Mouse (Mus musculus) kidney, embryonic 16.5 days (tissue): ENCODE measurements around the gene I0C0044D17Rik. TPM values are rescaled to one million over a fixed set of nuclear protein-coding genes. Genes with fewer than 3 reads are reported as not detected.

Experiments used
- ATAC-seq: fragments of 200-750 bp; cut with Nextera tagmentation; 2 replicates; pipeline ENCODE4 v1.8.0; 2017; ENCODE audit warnings: moderate TSS enrichment; ENCODE audit not compliant: low FRiP score, low TSS enrichment
- H3K27ac ChIP-seq: fragments of 300-500 bp; sonication (generic); 2 replicates; pipeline ENCODE4 v1.5.1; 2014; ENCODE audit warnings: low read length
- H3K27me3 ChIP-seq: fragments of 300-500 bp; sonication (generic); 2 replicates; pipeline ENCODE4 v1.6.1; 2014; ENCODE audit warnings: low read length, control low read depth, mixed read lengths; ENCODE audit not compliant: insufficient read depth
- H3K36me3 ChIP-seq: fragments of 300-500 bp; sonication (generic); 2 replicates; pipeline ENCODE4 v1.6.1; 2014; ENCODE audit warnings: low read length, control low read depth, mixed read lengths; ENCODE audit not compliant: insufficient read depth
- H3K4me1 ChIP-seq: fragments of 300-500 bp; sonication (generic); 2 replicates; pipeline ENCODE4 v1.6.1; 2014; ENCODE audit warnings: low read length, control low read depth, mixed read lengths; ENCODE audit not compliant: insufficient read depth
- H3K4me2 ChIP-seq: fragments of 300-500 bp; sonication (generic); replicated peaks from 2 replicates; pipeline ENCODE4 v1.6.1; 2014; ENCODE audit warnings: low read depth, low read length
- H3K4me3 ChIP-seq: fragments of 300-500 bp; sonication (generic); 2 replicates; pipeline ENCODE4 v1.5.1; 2014; ENCODE audit warnings: mild to moderate bottlenecking, low read length
- H3K9ac ChIP-seq: fragments of 300-500 bp; sonication (generic); replicated peaks from 2 replicates; pipeline ENCODE4 v1.6.1; 2014; ENCODE audit warnings: low read length
- H3K9me3 ChIP-seq: fragments of 300-500 bp; sonication (generic); 2 replicates; pipeline ENCODE4 v1.6.1; 2016; ENCODE audit warnings: low read length, control low read depth
- WGBS: fragments of 180-500 bp; shearing (Covaris S2); extraction: QIAGEN DNeasy Blood & Tissue Kit; methylation state at CpG from one replicate; pipeline ENCODE4 v1.1.7; 2014; 5-methylcytosine and 5-hydroxymethylcytosine counted together
- polyA plus RNA-seq: library from polyadenylated mRNA; unstranded; fragments of >200 nt; fragmentation: Nextera tagmentation; extraction: Ambion mirVana; gene quantifications from 2 replicates; pipeline ENCODE4 v1.2.1, GENCODE M21; 2015

Gene I0C0044D17Rik
- polyA plus RNA-seq, 1 experiment from 2014 or later: not detected

DNA sequence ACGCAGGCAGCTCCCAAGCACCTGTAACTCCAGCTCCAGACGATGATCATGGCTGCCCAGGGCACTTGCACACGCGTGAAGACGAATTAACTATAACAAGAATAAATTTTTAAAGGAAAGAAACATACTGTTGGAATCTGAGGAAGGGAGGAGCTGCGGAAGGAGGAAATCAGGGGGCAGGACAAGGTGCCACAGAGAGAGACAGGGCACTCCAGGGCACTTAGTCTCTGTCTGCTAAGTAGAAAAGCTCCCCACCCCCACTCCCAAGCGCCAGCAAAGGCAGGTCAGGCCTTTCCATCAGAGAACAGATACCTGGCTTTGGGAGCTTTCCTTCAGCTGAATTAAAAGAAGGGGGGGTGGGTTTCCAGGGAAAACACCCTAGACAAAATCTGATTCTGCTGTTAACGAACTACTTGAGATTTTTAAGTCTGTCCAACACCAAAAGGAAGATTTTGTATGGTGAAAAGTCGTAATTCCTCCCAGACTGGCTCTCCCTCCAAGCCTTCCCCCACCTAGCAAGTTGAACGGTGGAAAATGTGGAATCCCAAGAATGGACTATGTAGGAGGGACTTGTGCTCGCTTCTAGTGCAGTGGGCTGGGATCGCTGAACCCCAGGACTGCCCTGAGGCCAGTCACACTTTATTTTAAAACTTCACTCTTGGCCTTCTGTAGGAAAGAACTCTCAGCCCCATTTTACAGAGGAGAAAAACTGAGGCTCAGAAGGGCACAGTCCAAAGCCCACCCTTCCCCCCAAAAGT lies 18.2 kb downstream of the I0C0044D17Rik start:
- 47% methylated on average over 12 of the region's 12 CpGs for WGBS
- Histone ChIP-seq H3K4me1 (peaks cover 36% of the 10 kb centered on the region), H3K9me3 (no peaks in the 10 kb centered on the region), H3K27ac (peak overlapping the region; percentile 34; the same call in 1 of the 2 replicates), H3K9ac (no peak overlapping the region), H3K27me3 (no peaks in the 10 kb centered on the region), H3K36me3 (no peaks in the 10 kb centered on the region), H3K4me2 (no peak overlapping the region), H3K4me3 (no peak overlapping the region)
- ATAC-seq: peak; percentile 37; the same call in 1 of the 2 replicates

DNA sequence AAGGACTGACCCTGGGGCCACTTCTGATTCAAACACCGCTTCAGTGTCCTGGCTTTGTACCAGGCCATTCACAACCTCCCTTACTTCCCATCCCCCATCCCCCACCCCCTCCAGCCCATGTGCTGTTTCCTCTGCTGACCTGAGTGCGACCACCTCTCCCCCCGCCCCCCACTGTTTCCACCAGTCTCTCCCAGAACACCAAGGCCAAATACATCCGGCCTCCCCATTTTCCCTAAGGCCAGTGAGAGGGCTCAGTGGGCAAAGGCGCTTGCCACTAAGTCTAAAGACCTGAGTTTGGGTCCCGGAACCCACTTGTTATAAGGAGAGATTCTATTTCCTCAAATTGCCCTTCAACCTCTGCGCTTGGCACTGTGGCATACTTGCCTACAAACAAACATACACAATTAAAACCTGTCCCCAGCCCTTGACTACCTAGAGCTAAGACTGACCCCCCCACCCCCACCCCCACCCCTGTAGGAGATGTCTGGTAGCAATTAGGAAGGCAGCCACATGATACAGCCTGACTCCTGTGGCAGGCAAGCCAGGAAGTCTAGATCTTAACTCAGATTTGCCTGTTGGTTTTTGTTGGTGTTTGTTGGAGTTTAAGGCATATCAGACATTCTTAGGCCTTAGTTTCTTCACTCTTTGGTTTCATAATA lies 19.0 kb downstream of the I0C0044D17Rik start:
- Histone ChIP-seq H3K9ac (no peak overlapping the region), H3K4me2 (no peak overlapping the region), H3K27me3 (no peaks in the 10 kb centered on the region), H3K36me3 (no peaks in the 10 kb centered on the region), H3K27ac (peak overlapping the region; percentile 34; the same call in 1 of the 2 replicates), H3K4me1 (peaks cover 36% of the 10 kb centered on the region), H3K4me3 (no peak overlapping the region), H3K9me3 (no peaks in the 10 kb centered on the region)
- 66% methylated on average over 7 of the region's 7 CpGs for WGBS
- no peak for ATAC-seq

DNA sequence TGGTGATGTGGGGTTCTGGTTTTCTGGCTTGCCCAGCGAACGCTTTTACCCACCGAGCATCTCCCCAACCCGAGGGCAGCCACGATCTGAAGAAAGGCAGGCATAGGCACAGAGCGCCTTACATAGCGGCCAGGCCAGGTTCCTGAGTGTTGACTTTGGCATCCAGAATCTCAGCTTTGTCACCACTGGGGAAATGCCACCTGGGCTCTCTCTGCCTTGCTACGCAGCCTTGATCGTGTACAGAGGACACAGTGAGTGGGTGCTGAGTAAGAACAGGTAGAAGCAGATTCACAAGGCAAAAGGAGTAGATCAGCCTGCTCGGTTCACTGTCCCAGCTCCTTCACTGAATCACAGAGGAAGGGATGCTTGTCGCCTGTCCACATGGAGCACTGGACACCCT lies 21.9 kb downstream of the I0C0044D17Rik start:
- peaks cover 38% of the 10 kb centered on the region for H3K4me1 ChIP-seq
- no peaks in the 10 kb centered on the region for H3K27me3 ChIP-seq
- no peaks in the 10 kb centered on the region for H3K36me3 ChIP-seq
- H3K4me2 ChIP-seq: no peak overlapping the region
- no peak for ATAC-seq
- no peak overlapping the region for H3K27ac ChIP-seq
- H3K9ac ChIP-seq: no peak overlapping the region
- no peak overlapping the region for H3K4me3 ChIP-seq
- no peaks in the 10 kb centered on the region for H3K9me3 ChIP-seq
- WGBS: 89% methylated on average over 11 of the region's 11 CpGs

DNA sequence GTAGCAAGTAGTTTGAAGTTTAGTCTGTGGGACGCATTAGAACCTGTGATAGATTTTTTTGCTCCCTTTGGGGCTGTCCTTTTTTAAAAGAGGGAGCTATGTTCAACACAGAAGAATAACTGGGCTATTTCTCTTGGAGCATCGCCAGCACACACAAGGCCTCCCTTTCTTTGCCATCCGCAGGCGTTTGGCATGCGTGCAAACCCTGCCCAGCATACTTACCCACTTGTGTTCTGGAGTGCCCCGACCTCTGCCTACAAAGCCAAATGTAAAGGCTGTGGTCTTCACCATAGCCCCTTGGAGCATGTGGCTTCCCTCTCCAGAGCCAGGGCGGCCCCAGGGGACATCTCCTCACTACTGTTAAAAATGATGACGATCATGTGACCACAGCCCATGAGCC lies 22.8 kb downstream of the I0C0044D17Rik start:
- Histone ChIP-seq H3K4me3 (no peak overlapping the region), H3K36me3 (no peaks in the 10 kb centered on the region), H3K4me2 (no peak overlapping the region), H3K9ac (no peak overlapping the region), H3K9me3 (no peaks in the 10 kb centered on the region), H3K4me1 (peaks cover 36% of the 10 kb centered on the region), H3K27me3 (no peaks in the 10 kb centered on the region), H3K27ac (no peak overlapping the region)
- ATAC-seq: no peak
- WGBS: 67% methylated on average over 8 of the region's 8 CpGs

DNA sequence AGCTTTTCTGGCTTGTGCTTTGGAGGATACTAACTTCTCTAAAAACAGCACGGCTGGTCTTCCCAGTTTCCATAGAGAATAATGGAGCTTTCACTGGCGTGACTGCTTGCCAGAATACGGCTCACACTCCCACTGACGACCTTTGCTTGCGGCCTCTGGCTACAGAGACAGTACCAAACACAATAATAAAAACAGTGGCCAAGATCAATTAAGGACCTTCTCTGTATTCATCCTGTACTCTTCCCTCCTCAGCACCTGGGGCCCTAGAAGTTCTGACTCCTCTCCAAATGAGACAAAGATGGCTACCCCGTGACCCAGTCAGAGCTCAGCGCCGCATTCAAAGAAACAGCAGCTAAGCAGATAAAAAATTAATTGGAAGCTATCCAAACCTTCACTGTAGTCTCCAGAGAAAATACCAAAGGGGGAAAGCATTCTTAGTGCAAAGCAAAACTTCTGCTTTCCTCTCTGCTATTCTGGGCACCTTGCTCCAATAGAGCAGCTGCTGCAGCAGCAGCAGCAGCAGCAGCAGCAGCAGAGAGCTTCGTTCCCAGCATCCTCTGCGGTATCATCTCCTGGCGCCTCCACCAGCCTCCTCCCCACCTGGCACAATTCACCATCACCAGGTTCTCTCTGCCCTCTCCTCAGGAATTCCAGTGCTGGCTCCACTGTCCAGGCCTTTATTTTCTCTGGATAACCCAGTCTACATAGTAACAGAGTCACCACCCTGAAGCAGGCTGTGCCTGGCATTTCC lies 26.9 kb downstream of the I0C0044D17Rik start:
- H3K27me3 ChIP-seq: no peaks in the 10 kb centered on the region
- WGBS: 50% methylated on average over 11 of the region's 11 CpGs
- no peaks in the 10 kb centered on the region for H3K9me3 ChIP-seq
- H3K9ac ChIP-seq: no peak overlapping the region
- H3K4me2 ChIP-seq: no peak overlapping the region
- H3K27ac ChIP-seq: peak overlapping the region; percentile 72
- peaks cover 29% of the 10 kb centered on the region; the same call in 1 of the 2 replicates for H3K4me1 ChIP-seq
- H3K36me3 ChIP-seq: no peaks in the 10 kb centered on the region
- no peak overlapping the region for H3K4me3 ChIP-seq
- peak; percentile 46; the same call in 1 of the 2 replicates for ATAC-seq

DNA sequence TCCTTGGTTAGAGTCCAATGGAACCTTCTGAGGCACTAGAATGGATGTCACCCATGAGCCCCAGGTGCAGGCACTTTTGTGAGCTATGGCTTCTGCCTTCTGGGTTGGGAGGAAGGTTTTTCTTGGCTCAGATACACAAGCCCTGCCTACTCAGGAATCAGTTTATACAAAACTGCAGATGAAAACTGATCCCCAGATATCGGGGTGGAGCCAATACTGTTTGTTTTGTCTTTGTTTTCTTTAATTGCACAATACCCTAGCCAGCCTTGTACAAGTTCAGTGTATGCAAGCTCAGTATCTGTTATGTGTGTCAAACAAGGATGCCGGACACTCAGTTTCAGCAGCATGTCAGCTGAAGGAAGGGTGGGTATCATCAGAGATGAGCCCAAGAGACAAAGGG lies 28.4 kb downstream of the I0C0044D17Rik start:
- no peak overlapping the region for H3K4me2 ChIP-seq
- no peak overlapping the region for H3K4me3 ChIP-seq
- no peaks in the 10 kb centered on the region for H3K27me3 ChIP-seq
- peaks cover 28% of the 10 kb centered on the region for H3K4me1 ChIP-seq
- H3K9ac ChIP-seq: no peak overlapping the region
- no peak overlapping the region for H3K27ac ChIP-seq
- H3K36me3 ChIP-seq: no peaks in the 10 kb centered on the region
- 76% methylated on average over 2 of the region's 2 CpGs for WGBS
- no peak for ATAC-seq
- no peaks in the 10 kb centered on the region for H3K9me3 ChIP-seq

DNA sequence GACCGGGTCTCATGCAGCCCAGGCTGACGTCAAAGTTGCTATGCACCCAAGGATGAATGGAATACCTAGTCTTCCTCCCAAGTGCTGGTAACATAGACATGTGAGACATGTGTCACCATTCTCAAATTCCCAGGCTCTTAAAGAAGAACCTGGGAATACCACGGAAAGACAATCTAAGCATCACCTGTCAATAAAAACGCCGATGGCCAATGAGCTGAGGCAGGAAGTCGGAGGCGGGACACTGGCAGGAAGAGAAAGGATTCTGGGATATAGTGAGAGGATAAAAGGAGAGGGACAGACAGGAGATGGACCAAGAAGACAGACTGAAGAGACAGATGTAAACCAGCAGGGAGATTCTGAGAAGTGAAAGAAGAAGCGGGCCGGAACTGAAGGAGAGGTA lies 30.2 kb downstream of the I0C0044D17Rik start:
- Histone ChIP-seq H3K9me3 (no peaks in the 10 kb centered on the region), H3K27me3 (no peaks in the 10 kb centered on the region), H3K4me2 (no peak overlapping the region), H3K27ac (no peak overlapping the region), H3K9ac (no peak overlapping the region), H3K36me3 (no peaks in the 10 kb centered on the region), H3K4me1 (peaks cover 40% of the 10 kb centered on the region), H3K4me3 (no peak overlapping the region)
- no peak for ATAC-seq
- WGBS: 91% methylated on average over 9 of the region's 9 CpGs

DNA sequence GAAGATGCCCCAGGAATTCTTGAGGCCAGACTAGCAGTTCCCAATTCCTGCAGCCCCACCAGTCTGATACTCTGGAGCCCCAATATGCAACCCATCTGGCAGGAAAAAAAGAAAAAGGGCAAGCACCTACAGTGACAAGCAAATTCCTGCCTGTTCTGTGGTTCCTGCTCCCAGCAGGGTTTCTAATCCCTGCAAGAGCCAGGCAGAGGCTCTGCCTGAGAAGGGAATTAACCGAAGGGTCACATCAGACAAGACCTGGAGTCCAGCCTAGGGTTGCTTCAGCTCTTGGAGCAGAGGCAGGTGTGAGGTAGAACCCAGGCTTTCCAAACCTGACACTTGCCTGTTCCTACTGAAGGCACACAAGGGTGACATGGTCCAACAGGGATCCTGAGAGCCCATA lies 32.9 kb downstream of the I0C0044D17Rik start:
- Histone ChIP-seq H3K9ac (no peak overlapping the region), H3K4me3 (no peak overlapping the region), H3K9me3 (no peaks in the 10 kb centered on the region), H3K4me2 (no peak overlapping the region), H3K27me3 (no peaks in the 10 kb centered on the region), H3K4me1 (peaks cover 26% of the 10 kb centered on the region), H3K36me3 (no peaks in the 10 kb centered on the region), H3K27ac (peak overlapping the region; percentile 50)
- WGBS: 64% methylated on average over 1 of the region's 1 CpGs
- no peak for ATAC-seq

DNA sequence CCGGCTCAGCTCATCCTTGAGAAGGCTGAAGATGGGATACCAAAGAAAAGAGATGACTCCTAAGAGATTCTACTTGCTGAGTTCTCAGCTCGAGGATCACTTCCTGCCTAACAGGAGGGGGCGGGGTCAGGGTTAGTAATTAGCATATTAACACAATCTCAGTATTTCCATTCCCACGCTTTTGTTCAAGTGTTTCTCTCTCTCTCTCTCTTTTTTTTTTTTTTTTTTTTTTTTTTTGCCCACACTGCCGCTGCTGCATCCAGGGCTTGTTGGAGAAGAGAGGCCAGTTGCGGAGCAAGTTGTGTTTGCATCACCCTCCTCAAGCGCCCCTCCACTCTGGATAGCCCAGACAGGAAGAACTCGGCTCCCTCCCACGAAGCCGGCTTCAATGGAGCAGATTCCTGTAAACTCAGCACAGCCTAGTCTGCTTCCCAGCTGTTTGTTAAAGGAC lies 33.8 kb downstream of the I0C0044D17Rik start:
- no peaks in the 10 kb centered on the region for H3K9me3 ChIP-seq
- peak overlapping the region; percentile 50 for H3K27ac ChIP-seq
- H3K4me3 ChIP-seq: peak overlapping the region; percentile 29
- ATAC-seq: peak; percentile 67; the same call in 1 of the 2 replicates
- no peaks in the 10 kb centered on the region for H3K36me3 ChIP-seq
- H3K4me1 ChIP-seq: peaks cover 22% of the 10 kb centered on the region
- no peaks in the 10 kb centered on the region for H3K27me3 ChIP-seq
- WGBS: 1% methylated on average over 10 of the region's 10 CpGs
- H3K4me2 ChIP-seq: peak overlapping the region; percentile 53
- peak overlapping the region; percentile 20 for H3K9ac ChIP-seq
